Mouse (Mus musculus) MEL-GATA-1-ER (cell line): ENCODE measurements around the gene S100a8.

Experiments
- DNase-seq: peaks from one replicate; pipeline ENCODE4 v3.0.0-alpha.2; 2012; ENCODE audit warnings: low read depth; ENCODE audit errors: extremely low read depth

S100a8 gene

DNA sequence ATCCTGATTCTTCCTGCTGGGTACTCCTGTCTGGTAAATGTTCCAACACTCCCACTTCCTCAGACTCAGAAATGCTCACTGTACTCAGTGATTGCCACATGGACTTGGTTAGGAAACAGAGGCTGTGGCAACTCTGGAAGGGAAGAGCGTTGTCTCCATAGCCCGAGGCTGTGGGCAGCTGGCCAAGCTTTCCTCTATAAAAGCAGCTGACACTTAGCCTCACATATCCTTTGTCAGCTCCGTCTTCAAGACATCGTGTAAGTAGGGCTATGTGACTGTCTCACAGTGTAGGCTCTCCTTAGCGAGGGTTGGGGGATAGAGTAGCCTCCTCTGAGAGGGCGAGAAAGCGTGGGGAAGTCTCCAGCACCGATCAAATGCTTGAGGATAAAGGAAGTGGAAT lies at the start of gene S100a8:
Gene S100a8 (plus strand): TSS at position 133 of the 400 bp plus-strand sequence.
- DNase-seq: no peak

DNA sequence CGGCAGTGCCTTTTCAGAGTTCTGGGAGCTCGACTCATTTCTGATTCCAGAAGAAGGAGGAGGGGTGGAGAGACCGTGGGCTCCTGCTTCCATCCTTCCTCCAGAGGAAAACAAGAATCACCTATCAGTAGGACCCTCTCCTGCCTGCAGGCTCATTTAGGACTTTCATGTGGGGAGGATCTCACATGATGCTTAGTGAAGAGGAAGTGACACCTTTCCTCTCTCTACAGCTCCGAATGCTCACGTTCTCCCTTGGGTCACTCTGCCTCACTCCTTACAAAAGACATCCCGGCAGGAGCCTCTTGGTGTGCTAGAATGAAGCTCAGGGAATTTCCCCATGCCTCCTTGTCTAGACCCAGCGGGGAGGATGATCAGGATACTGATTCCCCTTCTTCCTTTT lies 47.2 kb upstream of the S100a8 start:
- no peak for DNase-seq

DNA sequence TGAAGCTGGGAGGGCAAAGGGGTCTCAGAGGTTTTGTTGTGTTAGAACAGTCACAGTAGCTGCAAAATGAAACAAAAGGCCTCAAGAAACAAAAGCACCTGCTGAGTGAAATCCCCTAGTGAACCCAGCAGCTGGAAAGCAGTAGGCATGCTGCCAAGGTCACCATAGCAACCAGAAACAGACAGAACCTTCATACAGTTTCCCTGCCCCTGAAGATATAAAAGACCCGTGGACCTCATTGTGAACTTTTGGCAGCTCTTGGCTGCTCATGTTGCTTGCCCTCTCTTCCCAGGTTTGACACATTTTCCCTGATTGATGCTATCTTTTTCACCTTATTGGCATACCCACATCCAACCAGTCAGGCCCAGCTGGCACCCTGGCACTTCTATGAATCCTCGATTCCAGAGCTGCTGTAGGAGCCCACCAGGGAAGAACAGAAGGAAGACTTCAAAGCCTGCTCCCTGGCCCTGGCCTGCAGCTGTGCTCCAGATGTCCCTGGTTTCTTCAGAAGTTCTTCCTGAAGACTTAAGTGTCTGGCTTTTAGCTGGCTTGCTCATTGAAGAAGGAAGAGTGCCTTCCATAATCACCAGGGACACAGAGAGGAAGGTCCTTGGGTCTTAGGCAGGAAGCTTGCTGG lies 45.2 kb upstream of the S100a8 start:
- no peak for DNase-seq

DNA sequence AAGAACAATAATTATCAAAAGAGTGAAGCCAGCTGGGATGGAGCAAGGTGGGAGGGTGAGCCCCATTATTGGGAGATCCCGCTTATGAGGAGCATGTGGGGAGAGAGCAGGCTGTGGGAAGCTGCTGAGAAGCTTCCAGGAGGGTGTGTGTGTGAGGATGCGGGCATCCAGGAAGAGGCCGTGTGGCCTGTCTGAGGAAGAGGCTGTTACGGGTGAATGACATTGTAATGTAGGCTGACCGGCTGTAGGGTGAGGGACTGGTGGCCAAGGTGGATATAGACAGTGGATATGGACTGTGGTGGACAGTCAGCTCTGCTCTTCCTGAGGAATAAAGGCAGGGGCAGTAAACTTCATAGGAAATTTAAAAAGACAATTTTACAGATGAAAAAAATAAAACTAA lies 43.3 kb upstream of the S100a8 start:
- DNase-seq: no peak

DNA sequence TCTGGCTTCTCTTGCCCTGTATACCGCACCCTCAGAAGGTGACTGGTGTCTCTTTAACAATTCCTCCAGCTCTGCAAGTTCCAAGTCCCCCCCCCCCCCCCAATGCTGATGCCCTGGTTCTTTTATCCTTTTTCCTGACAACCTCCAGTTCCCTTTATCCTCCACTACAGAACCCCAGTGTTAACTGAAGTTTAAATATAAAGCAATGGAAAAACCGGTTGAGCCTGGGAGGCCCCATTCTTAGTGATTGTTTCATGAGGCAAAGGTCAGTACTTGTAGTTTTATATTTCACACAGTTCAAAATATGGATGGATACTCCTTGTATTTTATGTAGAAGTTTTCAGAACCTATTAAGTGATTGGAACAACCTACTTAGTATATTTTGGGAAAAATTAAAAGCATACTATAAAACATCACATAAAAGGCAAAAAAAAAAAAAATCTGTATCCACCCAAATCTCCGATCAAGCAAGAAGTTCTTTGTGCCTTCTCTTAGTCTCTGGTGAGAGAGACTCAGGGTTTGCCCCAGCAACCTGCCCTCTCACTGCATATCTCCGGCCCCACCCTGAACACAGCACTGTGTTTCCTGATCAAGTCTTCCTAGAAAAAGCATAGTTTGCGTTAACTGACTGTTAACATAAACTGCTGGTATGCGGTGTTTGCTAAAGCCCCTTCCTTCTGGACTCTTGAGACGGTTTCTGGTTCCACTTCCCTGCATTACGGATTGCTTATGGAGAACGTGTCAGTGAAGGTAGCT lies 42.3 kb upstream of the S100a8 start:
- DNase-seq: no peak

DNA sequence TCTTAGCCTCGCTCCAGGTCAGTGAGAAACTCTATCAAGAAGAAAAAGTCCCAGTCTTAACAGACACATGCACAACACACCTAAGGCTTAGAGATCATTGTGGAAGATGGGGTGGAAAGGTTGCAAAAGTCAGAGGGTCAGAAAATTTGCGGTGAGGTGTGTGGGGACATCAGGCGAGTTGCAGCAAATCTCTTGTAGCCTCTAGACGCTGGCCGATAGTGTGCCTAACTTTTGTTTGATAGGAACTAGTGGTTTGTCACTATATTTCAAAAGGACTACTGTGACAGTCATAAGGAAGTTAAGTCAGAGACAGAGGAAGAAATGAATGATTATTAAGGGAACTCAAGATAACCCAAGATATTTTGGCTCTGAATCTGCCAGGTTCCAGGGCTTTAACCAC lies 41.4 kb upstream of the S100a8 start:
- DNase-seq: no peak

DNA sequence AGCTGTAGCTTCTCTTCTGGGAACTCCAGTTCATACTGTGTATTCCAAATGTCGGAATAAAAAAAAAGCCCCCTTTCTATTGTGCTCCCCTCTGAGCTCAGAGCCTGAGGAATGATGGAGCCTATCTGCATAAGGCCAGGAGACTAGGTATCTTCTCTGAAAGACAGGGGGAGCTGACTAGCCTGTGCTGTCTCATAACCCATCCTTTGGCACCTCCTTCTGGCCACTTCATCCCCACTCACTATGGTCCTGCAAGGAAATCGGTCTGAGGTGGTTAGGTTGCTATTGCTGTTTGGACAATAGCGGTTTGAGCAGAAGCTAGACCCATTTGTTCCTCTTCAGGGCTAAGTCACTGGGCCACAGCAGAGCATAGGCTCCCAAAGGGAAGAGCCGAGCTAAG lies 41.0 kb upstream of the S100a8 start:
- no peak for DNase-seq

DNA sequence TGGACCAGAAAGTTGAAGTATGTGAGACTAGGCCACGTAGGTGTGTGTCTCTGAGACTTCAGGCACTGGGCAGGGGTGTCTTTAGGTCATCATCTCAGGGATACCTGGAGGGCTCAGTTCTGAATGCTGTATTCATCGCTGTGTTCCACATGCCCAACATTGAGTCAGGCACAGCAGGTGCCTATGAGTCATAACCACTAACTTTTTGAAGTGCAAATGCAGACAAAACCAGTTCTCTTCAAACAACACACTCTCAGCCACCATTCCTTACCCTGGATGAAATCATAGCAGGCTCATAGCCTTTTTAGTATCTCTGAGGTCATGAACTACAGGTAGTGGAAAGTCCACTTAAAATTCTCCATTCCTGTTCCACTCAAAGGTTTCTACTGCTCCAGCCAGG lies 39.5 kb upstream of the S100a8 start:
- DNase-seq: no peak

DNA sequence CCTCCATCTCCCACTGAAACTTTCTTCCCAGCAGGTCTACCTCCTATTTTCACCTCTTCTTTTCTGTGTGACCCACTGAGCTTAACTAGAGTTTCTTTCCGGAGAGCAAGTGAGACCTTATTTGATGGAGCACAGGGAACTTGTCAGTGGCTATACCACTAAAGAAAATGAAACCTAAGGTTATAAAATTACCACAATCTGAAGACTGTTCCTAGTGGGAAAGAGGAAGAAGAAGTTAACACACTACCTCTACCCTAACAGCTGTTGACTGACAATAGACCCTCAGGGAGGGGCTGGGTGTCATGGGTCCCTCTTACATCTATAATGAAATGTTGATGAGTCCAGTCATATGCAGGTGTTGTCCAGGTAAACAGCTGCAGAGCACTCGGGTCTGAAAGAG lies 36.8 kb upstream of the S100a8 start:
- DNase-seq: no peak

DNA sequence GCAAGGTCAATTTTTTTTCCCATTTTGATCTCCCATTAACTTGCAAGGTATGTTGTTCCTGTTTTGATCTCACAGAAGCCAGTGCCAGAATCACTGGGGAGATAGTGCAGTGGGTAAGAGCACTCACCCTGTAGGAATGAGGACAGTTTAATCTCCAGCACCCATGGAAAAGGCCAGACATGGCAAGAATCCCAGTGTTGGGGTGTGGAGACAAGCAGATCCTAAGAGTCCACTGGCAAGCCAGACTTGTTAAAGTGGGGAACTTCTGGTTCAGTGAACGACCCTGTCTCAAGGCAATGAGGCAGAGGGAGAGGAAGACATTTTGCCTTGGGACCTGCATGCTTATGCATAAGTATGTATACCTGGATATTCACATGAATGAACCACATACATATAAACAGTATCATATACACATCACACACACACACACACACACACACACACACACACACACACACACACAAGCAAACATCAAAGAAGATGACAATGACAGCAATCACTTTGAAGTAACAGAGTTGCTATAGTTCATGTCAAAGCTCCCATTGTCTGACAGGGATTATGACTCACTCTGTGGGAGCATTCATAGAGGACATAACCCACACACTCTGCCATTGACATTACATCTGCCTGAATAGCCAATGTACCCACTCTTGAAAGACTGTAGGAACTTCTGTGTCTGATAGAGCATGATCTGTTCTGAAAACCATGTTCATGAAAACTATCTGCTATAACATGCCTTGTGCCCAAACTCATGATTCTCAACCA lies 30.1 kb upstream of the S100a8 start:
- DNase-seq: no peak

DNA sequence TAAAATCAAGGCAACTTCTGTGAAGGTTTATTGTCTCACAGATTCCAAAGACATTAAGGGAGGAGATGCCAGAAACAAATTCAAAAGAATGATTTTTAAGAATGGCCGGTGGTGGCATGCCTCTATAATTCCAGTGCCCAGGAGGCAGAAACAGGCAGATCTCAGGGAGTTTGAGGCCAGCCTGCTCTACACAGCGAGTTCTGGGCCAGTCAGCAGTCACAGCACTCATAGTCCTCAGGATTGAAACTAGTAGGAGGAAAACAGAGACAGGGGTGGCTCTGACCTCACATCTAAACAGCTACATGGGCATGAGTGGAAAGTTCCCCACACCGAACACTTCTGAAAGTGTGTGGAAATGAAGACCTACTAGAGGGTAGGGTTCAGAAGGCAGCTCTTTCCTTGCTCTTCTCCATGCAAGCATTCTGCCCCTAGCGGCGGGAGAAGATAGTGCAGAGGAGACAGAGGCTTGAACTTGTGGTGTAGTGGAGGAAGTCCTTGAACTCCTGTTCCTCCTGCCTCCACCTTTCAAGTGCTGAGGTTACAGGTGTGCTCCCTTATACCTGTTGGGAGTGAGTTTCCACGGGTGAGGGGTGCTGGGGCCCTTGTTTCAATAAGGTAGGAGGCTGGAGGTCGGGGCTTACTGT lies 29.1 kb upstream of the S100a8 start:
- peak; percentile 47 for DNase-seq

DNA sequence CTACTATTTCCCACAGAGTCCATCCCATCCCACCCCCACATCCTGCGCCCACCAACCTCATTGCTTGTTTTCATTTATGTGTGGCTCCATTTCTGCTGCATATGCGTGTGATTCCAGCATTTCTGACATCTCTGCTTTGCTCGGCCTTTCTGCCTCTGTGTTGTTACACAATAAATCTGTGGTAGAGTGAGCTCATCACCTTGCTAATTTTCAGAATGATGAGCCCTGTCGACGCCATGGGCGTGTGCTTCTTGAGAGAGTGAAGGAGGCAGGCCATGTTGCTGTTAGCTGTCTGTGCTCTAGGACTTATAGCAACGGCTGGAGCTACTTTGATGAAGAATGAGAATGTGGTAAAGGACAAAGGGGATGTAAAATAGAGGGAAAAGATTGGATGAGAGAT lies 27.8 kb upstream of the S100a8 start:
- no peak for DNase-seq

DNA sequence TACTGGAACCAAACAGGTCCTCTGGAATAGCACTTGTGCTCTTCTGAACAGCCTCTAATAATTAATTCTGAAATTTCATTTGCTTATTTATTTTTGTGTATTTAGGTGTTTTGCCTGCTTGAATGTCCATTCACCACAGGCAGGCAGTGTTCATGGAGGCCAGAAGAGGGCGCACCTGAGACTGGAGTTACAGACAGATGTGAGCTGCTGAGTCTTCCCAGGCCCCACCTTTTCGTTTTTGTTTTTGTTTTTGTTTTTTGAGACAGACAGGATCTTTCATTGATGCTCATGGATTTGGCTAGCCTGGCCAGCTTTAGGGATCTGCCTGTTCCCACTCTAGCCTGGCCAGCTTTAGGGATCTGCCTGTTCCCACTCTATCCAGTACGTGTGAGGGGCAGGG lies 24.6 kb upstream of the S100a8 start:
- DNase-seq: peak; percentile 29

DNA sequence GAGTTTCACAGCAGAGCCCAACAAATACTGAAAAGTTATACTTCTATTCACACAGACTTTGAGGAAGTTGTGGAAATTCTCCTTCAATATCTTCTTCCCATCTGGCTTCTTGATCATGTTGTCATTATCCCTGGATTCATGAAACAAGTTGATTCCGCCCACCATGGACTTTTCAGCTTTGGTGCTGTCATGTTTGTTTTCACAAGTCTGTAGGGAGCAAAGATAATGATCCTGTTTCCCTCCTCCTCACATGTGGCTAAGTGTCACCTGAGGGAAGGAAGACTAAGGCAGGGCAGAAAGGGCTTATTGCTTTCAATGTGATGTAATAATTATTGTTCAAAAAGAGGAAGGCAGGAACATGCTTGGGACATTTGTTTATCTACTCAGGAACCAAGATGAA lies 21.5 kb upstream of the S100a8 start:
- no peak for DNase-seq

DNA sequence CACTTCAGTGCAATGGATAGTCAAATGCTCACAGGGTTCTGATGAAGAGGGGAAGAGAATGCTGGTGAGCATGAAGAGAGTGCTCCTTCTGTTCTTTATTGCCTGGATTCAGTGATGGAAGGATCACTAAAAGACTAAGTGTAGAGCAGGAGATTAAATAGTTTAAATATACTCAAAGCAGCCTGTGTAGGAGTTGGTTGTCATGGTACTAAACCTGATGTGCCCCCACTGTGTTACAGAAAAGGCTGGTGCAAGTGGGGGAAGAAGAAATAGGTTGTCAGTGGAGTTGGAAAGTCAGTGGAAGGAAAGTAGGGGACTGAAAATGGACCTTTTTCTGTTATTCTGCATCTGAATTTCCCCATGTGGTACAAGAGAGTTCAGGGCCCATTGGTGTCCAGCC lies 19.8 kb upstream of the S100a8 start:
- no peak for DNase-seq

DNA sequence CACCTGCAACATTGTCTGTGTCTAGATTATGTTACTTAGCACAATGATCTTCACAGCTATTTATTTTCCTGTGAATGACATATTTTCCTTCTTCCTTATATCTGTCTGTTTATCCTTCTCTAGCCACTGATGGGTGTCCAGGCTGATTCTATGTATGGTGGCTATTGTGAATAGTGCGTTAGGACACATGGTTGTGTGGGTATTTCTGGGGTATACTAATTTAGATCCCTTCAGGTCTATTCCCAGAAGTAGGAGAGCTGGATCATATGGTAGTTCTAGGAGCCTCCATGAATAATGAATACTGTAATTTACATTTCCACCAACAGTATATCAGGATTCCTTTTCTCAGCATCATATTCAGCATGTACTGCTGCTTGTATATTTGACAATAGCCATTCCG lies 18.9 kb upstream of the S100a8 start:
- DNase-seq: no peak

DNA sequence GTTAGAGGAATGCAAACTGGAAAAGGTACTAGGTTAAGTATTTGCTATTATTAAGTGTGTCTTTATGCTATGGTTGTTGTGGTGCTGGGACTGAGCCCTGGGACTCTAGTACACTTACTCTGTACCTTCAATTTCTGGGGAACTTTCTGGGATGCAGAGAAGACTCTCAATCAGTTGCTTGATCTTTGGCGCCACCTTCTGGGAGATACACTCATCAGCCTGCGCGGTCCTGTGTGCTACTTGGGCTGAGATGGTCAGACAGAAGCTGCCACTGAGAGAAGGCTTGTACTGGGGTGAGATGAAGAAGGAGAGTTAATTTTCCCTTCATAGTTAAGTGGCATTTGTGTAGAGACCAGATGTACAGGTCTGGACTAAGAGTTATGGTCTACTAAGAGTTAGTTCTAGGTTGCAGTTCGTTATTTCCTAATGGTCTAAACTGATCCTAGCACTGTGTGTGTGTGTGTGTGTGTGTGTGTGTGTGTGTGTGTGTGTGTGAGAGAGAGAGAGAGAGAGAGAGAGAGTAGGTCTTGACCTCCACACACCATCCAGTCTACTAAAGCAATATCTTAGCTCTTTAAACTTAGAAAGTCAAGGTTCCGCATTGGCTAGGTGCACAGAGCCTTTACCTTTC lies 15.8 kb upstream of the S100a8 start:
- DNase-seq: peak; percentile 38

DNA sequence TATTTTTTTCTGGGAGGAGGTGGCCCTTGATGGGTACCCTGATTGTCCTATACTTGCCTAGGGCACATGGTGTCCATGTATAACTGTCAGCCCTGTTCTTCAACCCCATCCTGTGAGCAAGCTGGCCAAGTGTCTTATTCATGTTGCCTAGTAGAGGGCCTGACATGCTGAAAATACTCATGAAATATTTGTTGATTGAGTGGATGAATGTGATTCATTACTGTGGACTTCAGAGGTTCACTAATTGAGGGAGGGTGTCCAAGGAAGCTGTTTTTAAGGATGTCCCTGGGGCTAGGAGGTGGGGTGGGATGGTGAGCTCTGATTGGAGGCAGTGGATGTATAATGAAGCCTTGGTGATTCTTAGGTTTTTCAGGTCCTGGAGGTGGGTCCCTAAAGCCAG lies 15.1 kb upstream of the S100a8 start, which contains the start of gene S100a7a:
Gene S100a7a (plus strand): TSS at position 301 of the 400 bp plus-strand sequence.
- DNase-seq: no peak

DNA sequence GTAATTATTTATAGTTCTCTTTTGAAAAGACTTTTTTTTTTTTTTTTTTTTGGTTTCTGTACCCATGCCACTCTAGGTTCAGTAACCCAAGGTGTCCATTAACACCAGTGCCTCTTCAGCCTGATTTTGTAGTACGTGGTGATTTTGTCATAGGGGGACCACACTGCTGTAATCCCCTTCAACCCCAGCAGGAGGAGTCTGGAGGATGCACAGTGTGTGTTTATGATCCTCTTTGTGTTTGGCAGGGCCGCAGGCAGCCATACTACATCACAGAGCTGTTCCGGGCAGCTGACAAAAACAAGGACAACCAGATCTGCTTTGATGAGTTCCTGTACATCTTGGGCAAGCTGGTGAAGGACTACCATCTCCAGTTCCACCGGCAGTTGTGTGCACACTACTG lies 11.4 kb upstream of the S100a8 start:
- no peak for DNase-seq

DNA sequence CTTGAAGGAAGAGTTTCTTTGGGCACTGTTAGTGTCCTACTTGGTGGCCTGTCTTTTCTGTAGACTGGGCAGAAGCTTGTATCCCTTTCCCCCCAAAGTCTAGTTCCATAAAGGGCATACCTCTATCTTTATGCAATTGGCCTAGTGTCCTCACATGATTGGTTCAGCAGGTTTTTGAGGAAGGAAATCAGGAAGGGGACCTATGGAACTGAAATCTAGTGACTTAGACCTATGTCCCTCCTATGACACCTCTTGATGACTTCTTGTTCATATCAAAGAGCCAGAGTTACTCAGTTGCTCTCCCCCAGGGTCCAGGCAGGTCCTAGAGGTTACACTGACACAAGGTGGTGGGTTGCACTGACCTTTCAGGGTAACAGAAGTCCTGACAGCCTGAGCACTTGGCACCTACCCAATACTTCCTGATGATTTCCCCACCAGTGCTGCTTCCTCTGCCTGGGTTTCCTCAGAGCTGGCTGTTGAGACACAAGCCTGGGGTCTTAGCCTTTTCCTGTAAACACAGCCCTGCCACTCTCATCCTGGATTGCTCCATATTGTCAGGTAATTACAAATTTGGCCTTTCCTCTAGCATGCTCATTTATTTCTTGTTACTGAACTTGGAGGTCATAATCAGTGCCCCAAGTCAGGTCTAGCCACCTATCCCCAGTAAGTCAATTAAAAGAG lies 9.3 kb upstream of the S100a8 start:
- no peak for DNase-seq

DNA sequence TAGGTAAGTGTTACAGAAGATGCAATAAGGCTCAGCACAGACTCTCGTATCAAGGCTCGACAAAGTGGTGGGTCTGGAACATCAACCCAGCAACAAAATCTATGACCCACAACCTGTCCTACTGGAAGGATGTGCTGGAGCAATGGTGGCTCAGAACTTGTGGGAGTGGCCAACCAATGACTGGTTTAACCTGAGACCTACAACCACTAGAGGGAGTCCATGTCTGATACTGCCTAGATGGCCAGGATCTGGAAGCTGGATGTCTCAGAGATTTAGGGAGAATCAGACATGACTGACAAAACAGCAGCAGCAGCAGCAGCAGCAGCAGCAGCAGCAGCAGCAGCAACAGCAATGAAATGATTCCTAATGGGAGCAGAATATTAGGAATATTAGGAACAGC lies 4.6 kb upstream of the S100a8 start:
- DNase-seq: no peak
